Mouse (Mus musculus): ENCODE results near the gene 0610010K14Rik. TPM values are rescaled to one million over a fixed set of nuclear protein-coding genes. Genes with fewer than 3 reads are reported as not detected.
A peak's percentile ranks its signal among the peaks of the same experiment; 100 is the strongest.

0610010K14Rik gene
- total RNA-seq, 1 experiment from 2014 or later, result 59.1 TPM

GRCm38 (mm10) chr11:70235254-70235900 is 2.3 kb downstream of the 0610010K14Rik start:
- no peak for DNase-seq

- DNase-seq, result no peak
Observed at GRCm38 (mm10) chr11:70234497-70234896, 3.2 kb downstream of the 0610010K14Rik start.

- DNase-seq, result no peak
Observed at GRCm38 (mm10) chr11:70234037-70234436, 3.7 kb downstream of the 0610010K14Rik start.

- no peak for DNase-seq
Observed at GRCm38 (mm10) chr11:70233016-70233415, 4.7 kb downstream of the 0610010K14Rik start.

- DNase-seq, result peak; percentile 50
Observed at GRCm38 (mm10) chr11:70232546-70232945, 5.2 kb downstream of the 0610010K14Rik start.

- peak; percentile 83 for DNase-seq
Observed at GRCm38 (mm10) chr11:70230239-70230727, 7.4 kb downstream of the 0610010K14Rik start.

- peak; percentile 38 for DNase-seq
Observed at GRCm38 (mm10) chr11:70229260-70230010, 8.3 kb downstream of the 0610010K14Rik start, which contains the start of gene Bcl6b. Gene Bcl6b, minus strand, starts transcription at chr11:70229798.

GRCm38 (mm10) chr11:70228828-70229227 is 8.9 kb downstream of the 0610010K14Rik start:
- DNase-seq, result peak; percentile 89

- DNase-seq, result no peak
Observed at GRCm38 (mm10) chr11:70227661-70228245, 10.0 kb downstream of the 0610010K14Rik start.

GRCm38 (mm10) chr11:70227126-70227525 is 10.6 kb downstream of the 0610010K14Rik start:
- DNase-seq, result no peak

GRCm38 (mm10) chr11:70226602-70226890 is 11.2 kb downstream of the 0610010K14Rik start:
- DNase-seq, result no peak

- no peak for DNase-seq
Observed at GRCm38 (mm10) chr11:70225798-70226601, 11.7 kb downstream of the 0610010K14Rik start.

GRCm38 (mm10) chr11:70223724-70224123 is 14.0 kb downstream of the 0610010K14Rik start:
- no peak for DNase-seq

GRCm38 (mm10) chr11:70221603-70222500 is 15.9 kb downstream of the 0610010K14Rik start:
- no peak for DNase-seq

- peak; percentile 93 for DNase-seq
Observed at GRCm38 (mm10) chr11:70220731-70221602, 16.7 kb downstream of the 0610010K14Rik start, which contains the start of gene Slc16a13. Gene Slc16a13, minus strand, starts transcription at chr11:70221064.

GRCm38 (mm10) chr11:70220323-70220722 is 17.4 kb downstream of the 0610010K14Rik start:
- DNase-seq, result peak; percentile 31

GRCm38 (mm10) chr11:70219873-70220272 is 17.8 kb downstream of the 0610010K14Rik start:
- DNase-seq, result no peak

GRCm38 (mm10) chr11:70218741-70219470 is 18.8 kb downstream of the 0610010K14Rik start:
- no peak for DNase-seq

GRCm38 (mm10) chr11:70218039-70218438 is 19.7 kb downstream of the 0610010K14Rik start:
- no peak for DNase-seq
